Mouse (Mus musculus): ENCODE measurements around the gene Pdcd2l.

Gene Pdcd2l

DNA sequence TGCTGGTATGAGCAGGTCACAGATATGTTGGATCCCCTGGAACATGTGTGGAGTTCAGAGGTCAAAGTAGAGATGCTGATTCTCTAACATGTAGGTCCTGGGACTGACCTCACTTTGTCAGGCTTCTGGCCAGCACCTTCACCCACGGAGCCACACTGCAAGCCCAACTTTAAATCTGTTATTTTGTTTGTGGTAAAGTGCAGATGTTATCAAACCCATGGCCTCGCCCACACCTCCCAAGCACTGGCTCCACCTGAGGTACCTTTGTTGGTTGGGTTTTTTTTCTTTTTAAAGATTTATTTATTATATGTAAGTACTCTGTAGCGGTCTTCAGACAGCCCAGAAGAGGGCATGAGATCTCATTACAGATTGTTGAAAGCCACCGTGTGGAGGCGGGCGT is 57.0 kb downstream of the Pdcd2l start:
- Histone ChIP-seq H3K27me3 (ENCODE audit: control insufficient read depth, insufficient read depth, low read length, poor library complexity, severe bottlenecking) (no peaks in the 10 kb centered on the region), H3K36me3 (ENCODE audit: control insufficient read depth, insufficient read depth, low read length, poor library complexity, severe bottlenecking) (peaks cover 8% of the 10 kb centered on the region)
- no peak for DNase-seq (ENCODE audit: low read depth, low spot score)

All from splenic B cell, adult 2 months (primary cell).